Mouse (Mus musculus): ENCODE measurements at regions not wholly inside any gene's neighbourhood (a gene's known extent, or its start where the extent isn't known, plus 50 kb on each side); places are given as distances from the start of the nearest gene placed in this dataset.

- TF ChIP-seq CTCF (IDR thresholded peaks at IDR 0.05; ENCODE audit: low read depth, low read length) (no peak), POLR2A (IDR thresholded peaks at IDR 0.05; ENCODE audit: insufficient read depth, low read length) (no peak), EP300 (IDR thresholded peaks at IDR 0.05; ENCODE audit: insufficient read depth, low read depth, low read length) (no peak)
Observed at GRCm38 (mm10) chr12:25367541-25367940, 270.6 kb upstream of the Id2 start.
